16 mouse cellular contexts compared by ENCODE assay signal in genomic region chr10:115332420-115332952, GRCm38 (mm10). TPM values are rescaled to one million over a fixed set of nuclear protein-coding genes. Genes with fewer than 3 reads are reported as not detected.
A peak's percentile ranks its signal among the peaks of the same experiment; 100 is the strongest.
DNase-seq lines count a peak whose midpoint lies in the region; ATAC-seq and TF ChIP-seq lines count a peak whose summit lies in the region.
"Had no signal": no experiment of that assay in that cellular context is flagged by ENCODE, and none has a peak within 500 bp of the region (broad histone marks: within the 10 kb centered on the region; RNA-seq: fewer than 3 reads in every experiment).

No protein-coding gene starts in this region.

- H3K9me3 ChIP-seq in heart, embryonic 11.5 days (replicated peaks; ENCODE audit: control insufficient read depth, low read length) = no peaks in the 10 kb centered on the region
- H3K9me3 ChIP-seq in hindbrain, postnatal 0 days (ENCODE audit: low read length) = no peaks in the 10 kb centered on the region
- H3K9me3 ChIP-seq in limb, embryonic 10.5 days (replicated peaks) = no peaks in the 10 kb centered on the region
- H3K9me3 ChIP-seq: hindbrain, embryonic 10.5 days; limb, embryonic 13.5 days had no signal

- no peaks in the 10 kb centered on the region for H3K27me3 ChIP-seq in heart, embryonic 11.5 days (ENCODE audit: control insufficient read depth, insufficient read depth, low read length)
- H3K27me3 ChIP-seq in hindbrain, postnatal 0 days (ENCODE audit: insufficient read depth, low read length) = no peaks in the 10 kb centered on the region
- H3K27me3 ChIP-seq in limb, embryonic 10.5 days (ENCODE audit: low read depth, poor library complexity, severe bottlenecking) = no peaks in the 10 kb centered on the region
- H3K27me3 ChIP-seq: limb, embryonic 13.5 days had no signal

- WGBS in heart, embryonic 11.5 days (ENCODE audit: insufficient replicate concordance) = 78% methylated on average over 8 of the region's 8 CpGs
- WGBS in macrophage (ENCODE audit: missing documents) = 45% methylated on average over 8 of the region's 8 CpGs
- WGBS in hindbrain, postnatal 0 days = 84% methylated on average over 8 of the region's 8 CpGs
- 90% methylated on average over 8 of the region's 8 CpGs for WGBS in limb, embryonic 10.5 days

- peak; percentile 95 for DNase-seq in heart, adult 11 months
- peak; percentile 14 for DNase-seq in CD4-positive helper T cell, adult 2 months (ENCODE audit: low read depth, low spot score)
- no peak for DNase-seq in hindbrain, postnatal 0 days (ENCODE audit: low spot score)
- no peak for DNase-seq in limb, embryonic 10.5 days (ENCODE audit: low spot score)
- DNase-seq: cerebellum, adult 9-10 months; kidney, adult 18-20 months; kidney, postnatal 36 days; layer of hippocampus, postnatal 36 days; lung, adult 2 months; right cerebral cortex, postnatal 4 days; thymus, postnatal 25 days had no signal

- no peak overlapping the region for H3K9ac ChIP-seq in heart, embryonic 11.5 days (ENCODE audit: low read depth, low read length)
- no peak overlapping the region for H3K9ac ChIP-seq in hindbrain, postnatal 0 days (replicated peaks; ENCODE audit: low read length)
- H3K9ac ChIP-seq: limb, embryonic 13.5 days had no signal

- H3K4me3 ChIP-seq in heart, embryonic 11.5 days (ENCODE audit: low read depth, low read length) = no peak overlapping the region
- peak overlapping the region; percentile 7 for H3K4me3 ChIP-seq in macrophage (ENCODE audit: inconsistent target)
- H3K4me3 ChIP-seq in hindbrain, postnatal 0 days (ENCODE audit: low read length) = no peak overlapping the region
- no peak overlapping the region for H3K4me3 ChIP-seq in limb, embryonic 10.5 days
- H3K4me3 ChIP-seq: hindbrain, embryonic 10.5 days; limb, embryonic 13.5 days had no signal

- no peak for TF ChIP-seq CTCF in hindbrain, postnatal 0 days (IDR thresholded peaks at IDR 0.05; ENCODE audit: low read depth)

- H3K4me1 ChIP-seq in heart, embryonic 11.5 days (ENCODE audit: control insufficient read depth, insufficient read depth, low read length) = no peaks in the 10 kb centered on the region
- H3K4me1 ChIP-seq in hindbrain, postnatal 0 days (ENCODE audit: insufficient read depth, low read length) = no peaks in the 10 kb centered on the region
- no peaks in the 10 kb centered on the region for H3K4me1 ChIP-seq in limb, embryonic 10.5 days
- H3K4me1 ChIP-seq: hindbrain, embryonic 10.5 days had no signal

- no peak overlapping the region for H3K27ac ChIP-seq in heart, embryonic 11.5 days (ENCODE audit: low read depth, low read length)
- peak overlapping the region; percentile 93 for H3K27ac ChIP-seq in macrophage
- no peak overlapping the region for H3K27ac ChIP-seq in hindbrain, postnatal 0 days
- no peak overlapping the region for H3K27ac ChIP-seq in limb, embryonic 10.5 days
- H3K27ac ChIP-seq: hindbrain, embryonic 10.5 days; limb, embryonic 13.5 days had no signal

- ATAC-seq in heart, embryonic 11.5 days (replicated peaks; ENCODE audit: insufficient number of reproducible peaks, low FRiP score, low TSS enrichment) = no peak
- ATAC-seq in activated CD4-positive, CD25-positive, alpha-beta regulatory T cell, adult 4 months = peak; percentile 74
- ATAC-seq in hindbrain, postnatal 0 days = no peak

- H3K36me3 ChIP-seq in heart, embryonic 11.5 days (ENCODE audit: control insufficient read depth, insufficient read depth, low read length) = no peaks in the 10 kb centered on the region
- H3K36me3 ChIP-seq in macrophage (ENCODE audit: inconsistent target) = no peaks in the 10 kb centered on the region
- H3K36me3 ChIP-seq in hindbrain, postnatal 0 days (ENCODE audit: insufficient read depth, low read length) = no peaks in the 10 kb centered on the region
- no peaks in the 10 kb centered on the region for H3K36me3 ChIP-seq in limb, embryonic 10.5 days
- H3K36me3 ChIP-seq: hindbrain, embryonic 10.5 days; limb, embryonic 13.5 days had no signal

- no peak overlapping the region for H3K4me2 ChIP-seq in heart, embryonic 11.5 days
- H3K4me2 ChIP-seq in hindbrain, postnatal 0 days (ENCODE audit: low read depth, low read length) = no peak overlapping the region
- H3K4me2 ChIP-seq: limb, embryonic 13.5 days had no signal

- no peaks in the 10 kb centered on the region for H3K79me2 ChIP-seq in macrophage (ENCODE audit: inconsistent target)

RNA-seq across cellular contexts. Expression of gene Rab21, which starts 17.1 kb away (rescaled TPM):
- polyA plus RNA-seq in heart, embryonic 11.5 days (2014; fragmentation: Nextera tagmentation; extraction: Ambion mirVana) = 10.1 and 10.3 TPM in 2 replicates
- polyA plus RNA-seq in activated CD4-positive, CD25-positive, alpha-beta regulatory T cell, adult 4 months (2017; shearing (Covaris generic)) = 10 to 100 TPM; 21.3 to 26.2 TPM
- total RNA-seq in macrophage (2018; cell fraction: chromatin; rRNA removed) = 10 to 100 TPM; 34.9 to 95.7 (median 53.2) TPM
- 10 to 100 TPM; 51.6 to 83.4 (median 67.0) TPM for total RNA-seq in macrophage (2018; cell fraction: cytosol; rRNA removed)
- total RNA-seq in macrophage (2018; cell fraction: nucleus; rRNA removed) = 100 to 1,000 TPM in 2 of 26 experiments, 10 to 100 TPM in 24; 56.1 to 104 (median 76.2) TPM
- 45.9 to 62.6 TPM (median 49.4 TPM) in 3 replicates for polyA plus RNA-seq in macrophage (2018)
- total RNA-seq in hindbrain, postnatal 0 days (2014; rRNA removed) = 24.8 and 27.1 TPM in 2 replicates
- 9.0 and 10.1 TPM in 2 replicates for polyA plus RNA-seq in hindbrain, postnatal 0 days (2015; fragmentation: Nextera tagmentation; extraction: Ambion mirVana)
- 2.2 and 2.6 TPM in 2 replicates for polyA plus RNA-seq in limb, embryonic 10.5 days (2016; fragmentation: Nextera tagmentation; extraction: Ambion mirVana)

RNA-seq across cellular contexts. Expression of gene Tmem19, which starts 29.8 kb away (rescaled TPM):
- polyA plus RNA-seq in heart, embryonic 11.5 days (2014; fragmentation: Nextera tagmentation; extraction: Ambion mirVana) = 21.3 and 22.3 TPM in 2 replicates
- polyA plus RNA-seq in activated CD4-positive, CD25-positive, alpha-beta regulatory T cell, adult 4 months (2017; shearing (Covaris generic)) = 10 to 100 TPM; 41.0 to 44.7 TPM
- 10 to 100 TPM; 12.4 to 53.0 (median 26.3) TPM for total RNA-seq in macrophage (2018; cell fraction: chromatin; rRNA removed)
- total RNA-seq in macrophage (2018; cell fraction: cytosol; rRNA removed) = 10 to 100 TPM; 26.7 to 69.6 (median 44.5) TPM
- 10 to 100 TPM; 16.7 to 88.9 (median 39.3) TPM for total RNA-seq in macrophage (2018; cell fraction: nucleus; rRNA removed)
- polyA plus RNA-seq in macrophage (2018) = 42.8 to 50.5 TPM (median 43.8 TPM) in 3 replicates
- 13.5 and 49.9 TPM in 2 replicates for total RNA-seq in hindbrain, postnatal 0 days (2014; rRNA removed)
- 33.5 and 34.0 TPM in 2 replicates for polyA plus RNA-seq in hindbrain, postnatal 0 days (2015; fragmentation: Nextera tagmentation; extraction: Ambion mirVana)
- 21.2 and 26.2 TPM in 2 replicates for polyA plus RNA-seq in limb, embryonic 10.5 days (2016; fragmentation: Nextera tagmentation; extraction: Ambion mirVana)

RNA-seq across cellular contexts. Expression of gene Thap2, which starts 51.8 kb away (rescaled TPM):
- polyA plus RNA-seq in heart, embryonic 11.5 days (2014; fragmentation: Nextera tagmentation; extraction: Ambion mirVana) = 14.0 and 18.2 TPM in 2 replicates
- 10 to 100 TPM; 12.8 to 13.7 TPM for polyA plus RNA-seq in activated CD4-positive, CD25-positive, alpha-beta regulatory T cell, adult 4 months (2017; shearing (Covaris generic))
- total RNA-seq in macrophage (2018; cell fraction: chromatin; rRNA removed) = 10 to 100 TPM in 11 of 26 experiments, 1 to 10 TPM in 15; 4.6 to 27.3 (median 9.7) TPM
- total RNA-seq in macrophage (2018; cell fraction: cytosol; rRNA removed) = 1 to 10 TPM; 1.0 to 8.6 (median 5.1) TPM
- 10 to 100 TPM in 16 of 26 experiments, 1 to 10 TPM in 10; 5.0 to 28.3 (median 11.4) TPM for total RNA-seq in macrophage (2018; cell fraction: nucleus; rRNA removed)
- 4.7 to 6.2 TPM (median 5.7 TPM) in 3 replicates for polyA plus RNA-seq in macrophage (2018)
- total RNA-seq in hindbrain, postnatal 0 days (2014; rRNA removed) = 6.4 and 11.8 TPM in 2 replicates
- 10.1 and 12.5 TPM in 2 replicates for polyA plus RNA-seq in hindbrain, postnatal 0 days (2015; fragmentation: Nextera tagmentation; extraction: Ambion mirVana)
- polyA plus RNA-seq in limb, embryonic 10.5 days (2016; fragmentation: Nextera tagmentation; extraction: Ambion mirVana) = 21.7 and 24.0 TPM in 2 replicates

RNA-seq across cellular contexts. Expression of gene Zfc3h1, which starts 52.3 kb away (rescaled TPM):
- 19.7 and 22.8 TPM in 2 replicates for polyA plus RNA-seq in heart, embryonic 11.5 days (2014; fragmentation: Nextera tagmentation; extraction: Ambion mirVana)
- polyA plus RNA-seq in activated CD4-positive, CD25-positive, alpha-beta regulatory T cell, adult 4 months (2017; shearing (Covaris generic)) = 10 to 100 TPM; 23.2 to 35.4 TPM
- 100 to 1,000 TPM; 229 to 629 (median 415) TPM for total RNA-seq in macrophage (2018; cell fraction: chromatin; rRNA removed)
- total RNA-seq in macrophage (2018; cell fraction: cytosol; rRNA removed) = 10 to 100 TPM in 25 of 26 experiments, 1 to 10 TPM in 1; 7.8 to 38.4 (median 19.3) TPM
- 100 to 1,000 TPM in 24 of 26 experiments, 10 to 100 TPM in 2; 73.2 to 385 (median 188) TPM for total RNA-seq in macrophage (2018; cell fraction: nucleus; rRNA removed)
- 23.1 to 49.1 TPM (median 28.9 TPM) in 3 replicates for polyA plus RNA-seq in macrophage (2018)
- total RNA-seq in hindbrain, postnatal 0 days (2014; rRNA removed) = 20.9 and 43.9 TPM in 2 replicates
- polyA plus RNA-seq in hindbrain, postnatal 0 days (2015; fragmentation: Nextera tagmentation; extraction: Ambion mirVana) = 9.8 and 11.0 TPM in 2 replicates
- polyA plus RNA-seq in limb, embryonic 10.5 days (2016; fragmentation: Nextera tagmentation; extraction: Ambion mirVana) = 16.7 and 18.0 TPM in 2 replicates

Comparison
In these comparisons a context has a peak if more than half of its experiments do, and no peak if none do; other contexts are left out.
1. DNase-seq: peak in heart, adult 11 months (single experiment) and CD4-positive helper T cell, adult 2 months (single experiment); none in hindbrain, postnatal 0 days (single experiment) and limb, embryonic 10.5 days (single experiment).